In the genomic region with DNA sequence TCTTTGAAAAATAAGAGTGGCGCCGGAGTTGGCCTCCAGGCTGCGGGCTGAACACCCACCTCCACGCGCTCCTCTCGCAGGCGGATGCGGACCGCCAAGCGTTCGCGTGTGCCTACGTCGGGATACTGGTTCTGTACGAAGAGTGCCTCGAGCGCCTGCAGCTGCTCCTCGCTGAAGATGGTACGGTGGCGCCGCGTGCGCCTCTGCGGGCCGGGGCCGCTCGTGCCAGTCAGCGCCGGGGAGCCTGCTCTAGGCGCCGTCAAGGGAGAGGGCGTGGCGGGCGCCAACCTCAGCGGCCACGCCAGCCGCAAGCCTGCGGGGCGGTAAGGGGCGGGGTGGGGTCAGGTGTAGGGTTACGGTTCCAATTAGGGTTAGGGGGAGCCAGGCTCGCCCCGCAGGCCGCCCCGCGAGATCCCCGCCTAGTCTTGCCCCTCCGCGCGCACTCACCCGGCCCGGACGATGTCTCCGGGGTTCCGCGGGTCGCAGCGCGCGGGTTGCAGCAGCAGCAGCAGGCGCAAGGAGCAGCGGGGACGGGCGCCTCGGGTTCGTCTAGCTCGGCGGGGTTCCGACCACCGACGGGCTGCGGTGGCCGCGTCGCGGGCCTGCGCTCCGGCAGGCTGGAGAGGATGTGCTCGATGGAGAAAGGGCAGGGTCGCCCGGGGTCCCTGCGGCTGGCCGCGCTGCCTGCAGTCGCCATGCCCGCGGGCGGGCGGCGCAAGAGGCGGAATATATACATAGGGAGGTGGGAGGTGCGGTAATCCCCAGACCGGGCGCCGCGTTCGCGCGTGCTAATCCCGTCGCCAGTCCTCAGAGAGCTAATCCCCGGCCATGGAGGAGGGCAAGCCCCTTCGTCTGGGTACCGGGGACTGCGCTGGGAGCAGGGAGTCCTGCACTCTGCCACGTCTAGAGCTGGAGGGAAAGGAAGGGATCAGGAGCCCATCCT, we compare ENCODE assay signal across 8 mouse cellular contexts. TPM values are rescaled to one million over a fixed set of nuclear protein-coding genes. Genes with fewer than 3 reads are reported as not detected.
DNase-seq lines count a peak whose midpoint lies in the region; ATAC-seq and TF ChIP-seq lines count a peak whose summit lies in the region.

A gene (minus strand): TSS at position 753 of the 943 bp plus-strand sequence.

- no peaks in the 10 kb centered on the region for H3K9me3 ChIP-seq in hindbrain, embryonic 11.5 days (ENCODE audit: control insufficient read depth, low read length)

- H3K27me3 ChIP-seq in hindbrain, embryonic 11.5 days (ENCODE audit: control insufficient read depth, insufficient read depth, low read length): peaks cover 55% of the 10 kb centered on the region

- 0 out of 2 replicates have a peak within 1 kb of the TSS, but pooled peaks have one; percentile 27 for H3K9ac ChIP-seq in hindbrain, embryonic 11.5 days (ENCODE audit: low read depth, low read length)

- H3K36me3 ChIP-seq in hindbrain, embryonic 11.5 days (ENCODE audit: control insufficient read depth, insufficient read depth, low read length): no peaks in the 10 kb centered on the region

- H3K4me3 ChIP-seq in layer of hippocampus, adult 2 months: peak within 1 kb of the TSS; percentile 16
- peak within 1 kb of the TSS; percentile 27 for H3K4me3 ChIP-seq in hindbrain, embryonic 11.5 days (ENCODE audit: low read depth, low read length)

- peaks cover 6% of the 10 kb centered on the region; the same call in 1 of the 2 replicates for H3K4me1 ChIP-seq in hindbrain, embryonic 11.5 days (replicated peaks; ENCODE audit: control insufficient read depth, insufficient read depth, low read length)

- TF ChIP-seq CTCF in layer of hippocampus, adult 2 months (conservative IDR thresholded peaks at IDR 0.05): no peak

- no peak within 1 kb of the TSS for H3K27ac ChIP-seq in layer of hippocampus, adult 2 months
- no peak within 1 kb of the TSS for H3K27ac ChIP-seq in hindbrain, embryonic 11.5 days (ENCODE audit: low read depth, low read length)

- no peak for DNase-seq in layer of hippocampus, adult 2 months (ENCODE audit: low spot score in 2 of 2)
- no peak for DNase-seq in layer of hippocampus, adult 18-20 months (ENCODE audit: low spot score in 2 of 2)
- DNase-seq in embryo, embryonic 10 days (ENCODE audit: low spot score): peak; percentile 44
- peak; percentile 57 for DNase-seq in hindbrain, embryonic 11.5 days (ENCODE audit: low spot score)
- peak; percentile 64 for DNase-seq in testis, postnatal 10 days (ENCODE audit: low spot score)
- no peak for DNase-seq in Muller cell, postnatal 12 days (ENCODE audit: inconsistent ontology term)
- no peak for DNase-seq in layer of hippocampus, adult 9-10 months (ENCODE audit: low spot score)

- H3K4me2 ChIP-seq in hindbrain, embryonic 11.5 days (replicated peaks; ENCODE audit: low read depth, low read length): peak within 1 kb of the TSS; percentile 54

- no peak; the same call in 1 of the 2 replicates for ATAC-seq in hindbrain, embryonic 11.5 days (ENCODE audit: low FRiP score)
- ATAC-seq in megakaryocyte progenitor cell, adult 5-6 weeks (replicated peaks; ENCODE audit: poor library complexity): peak; percentile 35

- under 1% methylated on average over 102 of the region's 106 CpGs for WGBS in hindbrain, embryonic 11.5 days

RNA-seq across cellular contexts. Expression of the gene that starts here (rescaled TPM):
- not detected for total RNA-seq in layer of hippocampus, adult 2 months (2021)
- total RNA-seq in layer of hippocampus, adult 18-20 months (2021): not detected
- polyA plus RNA-seq in hindbrain, embryonic 11.5 days (2014; fragmentation: Nextera tagmentation; extraction: Ambion mirVana): 0.17 TPM in 1 of 2 replicates, not detected in the other
- not detected in 2 replicates for total RNA-seq in megakaryocyte progenitor cell, adult 5-6 weeks (2015)
- total RNA-seq in megakaryocyte progenitor cell, adult 5-6 weeks (2017): not detected in 2 replicates

Comparison
In these comparisons a context has a peak if more than half of its experiments do, and no peak if none do; other contexts are left out.
1. Peak in DNase-seq, H3K4me3 ChIP-seq, H3K9ac ChIP-seq and H3K4me2 ChIP-seq in hindbrain, embryonic 11.5 days; RNA of the gene not detected or under 1 TPM.
2. Peak in ATAC-seq in megakaryocyte progenitor cell, adult 5-6 weeks; RNA of the gene not detected or under 1 TPM.
3. DNase-seq: peak in embryo, embryonic 10 days (single experiment) and testis, postnatal 10 days (single experiment); none in layer of hippocampus, adult 2 months (0 of 2), layer of hippocampus, adult 18-20 months (0 of 2), Muller cell, postnatal 12 days (single experiment) and layer of hippocampus, adult 9-10 months (single experiment).